Mouse (Mus musculus): ENCODE measurements at regions not wholly inside any gene's neighbourhood (a gene's known extent, or its start where the extent isn't known, plus 50 kb on each side); places are given as distances from the start of the nearest gene placed in this dataset.

DNA sequence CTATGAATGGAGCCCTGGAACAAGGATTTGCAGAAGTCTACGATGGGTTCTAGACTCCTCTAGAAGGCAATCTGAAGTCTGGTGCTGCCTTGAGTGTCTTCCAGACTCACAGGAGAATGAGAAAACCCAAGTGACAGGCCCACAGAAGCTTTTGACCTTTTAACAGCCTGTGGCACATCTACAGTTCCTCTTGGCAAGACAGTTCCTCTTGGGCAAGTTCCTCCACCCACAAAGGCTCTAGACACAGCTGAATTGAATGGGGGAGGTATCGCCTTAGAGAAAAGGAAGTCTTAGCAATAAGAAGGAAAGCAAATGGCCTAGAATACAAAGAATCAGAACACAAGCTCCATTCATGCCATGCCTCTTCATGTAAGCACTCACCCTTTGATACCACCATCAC is 1402.3 kb upstream of the Lrrc6 start:
- no peak for DNase-seq (ENCODE audit: low spot score in 2 of 2)

DNA sequence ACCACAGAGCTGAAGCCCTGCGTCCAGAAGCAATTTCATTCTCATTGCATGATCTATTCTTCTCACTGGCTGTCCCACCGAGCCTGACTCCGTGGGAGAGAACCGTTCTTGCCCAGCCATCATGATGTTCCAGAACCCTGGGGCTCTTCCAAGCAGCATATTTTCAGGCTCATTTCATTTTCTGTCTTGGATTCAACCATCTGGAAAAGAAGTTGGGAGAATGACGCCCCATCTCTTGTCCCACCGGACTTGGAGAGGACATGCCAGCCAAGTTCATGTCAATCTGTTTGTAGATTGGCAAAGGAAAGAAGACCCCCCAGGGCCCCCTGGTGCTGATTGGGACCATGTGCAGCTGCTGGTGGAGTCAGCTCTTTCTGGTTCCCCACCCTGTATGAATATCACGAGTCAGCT is 1400.5 kb upstream of the Lrrc6 start:
- DNase-seq (ENCODE audit: low spot score in 2 of 2) = no peak

DNA sequence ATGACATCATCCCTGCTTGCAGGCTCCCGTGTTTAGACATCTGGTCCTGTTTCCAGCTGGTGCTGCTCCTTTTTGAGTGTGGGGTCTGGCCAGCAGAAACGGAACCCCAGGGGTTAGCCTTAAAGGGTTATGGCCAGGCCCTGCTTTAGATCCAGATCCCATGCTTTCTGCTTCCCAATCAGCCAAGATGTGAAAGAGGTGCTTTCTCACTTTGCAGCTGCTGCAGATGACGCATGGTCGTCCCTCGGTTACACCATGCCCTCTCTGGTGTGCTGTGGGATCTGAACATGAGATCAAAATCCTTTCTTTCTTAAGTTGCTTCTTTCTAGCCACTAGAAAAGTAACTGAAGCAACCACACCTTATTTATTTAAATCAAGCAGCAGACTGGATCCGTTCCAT is 1399.1 kb upstream of the Lrrc6 start:
- no peak for DNase-seq (ENCODE audit: low spot score in 2 of 2)

DNA sequence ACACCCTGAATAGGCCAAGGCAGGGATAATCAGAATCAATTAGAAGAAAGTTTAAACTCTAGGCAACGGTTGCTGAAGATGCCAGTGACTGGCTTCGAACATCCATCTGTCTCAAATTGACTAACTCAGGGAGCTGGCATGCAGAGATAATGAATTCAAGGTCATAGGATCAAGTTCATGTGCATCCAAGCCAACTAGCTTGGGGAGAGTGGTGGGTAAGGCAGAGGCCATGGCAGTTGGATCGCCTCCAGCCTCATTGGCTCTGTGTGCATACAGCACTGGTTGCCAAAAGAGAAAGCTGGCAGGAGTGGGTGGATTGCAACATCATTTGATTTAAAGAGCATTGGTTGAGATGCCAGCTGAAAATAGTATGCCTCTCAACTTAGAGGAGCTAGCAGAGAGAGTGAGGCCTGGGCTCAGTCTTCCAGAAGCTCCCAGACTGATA is 1398.3 kb upstream of the Lrrc6 start:
- peak; percentile 22 to 45 for DNase-seq (ENCODE audit: low spot score in 2 of 2)

DNA sequence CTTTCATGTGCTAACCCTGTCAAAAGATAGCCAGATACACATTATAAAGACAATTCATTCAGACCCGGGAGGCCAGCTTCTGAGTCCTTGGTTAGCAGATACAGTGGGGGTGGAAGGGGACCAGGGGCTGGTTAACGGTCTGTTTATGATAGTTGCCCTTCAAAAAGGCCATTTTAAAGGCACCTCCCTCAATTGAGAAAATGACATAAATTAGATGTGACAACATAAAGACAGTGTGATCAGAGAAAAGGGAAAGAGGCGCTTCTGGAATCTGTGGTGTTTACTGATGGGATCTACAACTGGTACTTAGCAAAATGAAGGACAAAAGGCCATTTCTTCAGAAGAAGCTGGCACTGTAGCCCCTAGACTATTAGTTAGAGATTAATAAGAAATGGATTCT is 1391.4 kb upstream of the Lrrc6 start:
- DNase-seq (ENCODE audit: low spot score in 2 of 2) = no peak

DNA sequence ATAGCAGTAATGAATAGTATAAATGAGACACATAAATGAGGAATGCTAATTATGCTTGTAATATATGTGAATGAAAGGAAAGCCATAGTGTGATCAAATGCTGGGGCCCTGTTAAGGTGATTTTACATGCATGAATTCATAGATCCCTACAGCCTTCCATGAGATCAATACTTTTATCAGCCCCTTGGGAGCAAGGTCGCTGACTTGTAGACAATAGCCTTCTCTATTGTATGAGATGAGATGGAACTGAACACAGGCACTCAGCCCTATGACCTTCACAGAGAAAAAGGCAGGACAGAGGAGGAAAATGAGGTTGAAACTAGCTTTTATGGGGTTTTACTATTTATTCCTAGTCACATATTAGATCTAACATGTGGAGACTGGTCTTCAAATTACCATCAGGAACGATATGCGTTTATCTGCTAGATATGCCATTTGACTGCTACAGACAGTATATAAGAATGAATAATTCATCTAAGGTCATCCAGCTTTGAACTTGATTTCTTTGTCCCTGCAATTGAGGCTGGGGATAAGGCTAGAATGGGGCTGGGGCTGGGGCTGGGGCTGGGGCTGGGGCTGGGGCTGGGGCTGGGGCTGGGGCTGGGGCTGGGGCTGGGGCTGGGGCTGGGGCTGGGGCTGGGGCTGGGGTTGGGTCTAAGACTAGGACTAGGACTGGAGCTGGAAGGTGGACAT is 1390.0 kb upstream of the Lrrc6 start:
- DNase-seq (ENCODE audit: low spot score in 2 of 2) = no peak

DNA sequence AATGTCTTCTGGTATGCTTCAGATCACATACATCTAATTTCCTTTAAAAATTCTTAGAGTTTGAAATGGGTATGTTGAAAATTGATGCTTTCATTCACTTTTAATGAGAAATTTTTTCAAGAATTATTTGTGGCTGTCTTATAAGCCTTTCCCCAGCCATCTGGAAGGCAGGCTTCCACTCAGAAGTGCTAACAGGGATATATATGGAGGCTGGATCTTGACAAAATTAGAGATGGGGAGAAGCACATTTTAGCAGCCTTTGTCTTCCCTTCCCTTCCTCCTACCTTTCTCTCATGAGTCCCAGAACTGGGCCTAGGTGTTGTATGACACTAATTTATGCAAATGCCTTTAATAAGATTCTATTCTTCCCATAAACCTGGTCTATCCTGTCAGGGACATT is 1387.8 kb upstream of the Lrrc6 start:
- no peak for DNase-seq (ENCODE audit: low spot score in 2 of 2)

DNA sequence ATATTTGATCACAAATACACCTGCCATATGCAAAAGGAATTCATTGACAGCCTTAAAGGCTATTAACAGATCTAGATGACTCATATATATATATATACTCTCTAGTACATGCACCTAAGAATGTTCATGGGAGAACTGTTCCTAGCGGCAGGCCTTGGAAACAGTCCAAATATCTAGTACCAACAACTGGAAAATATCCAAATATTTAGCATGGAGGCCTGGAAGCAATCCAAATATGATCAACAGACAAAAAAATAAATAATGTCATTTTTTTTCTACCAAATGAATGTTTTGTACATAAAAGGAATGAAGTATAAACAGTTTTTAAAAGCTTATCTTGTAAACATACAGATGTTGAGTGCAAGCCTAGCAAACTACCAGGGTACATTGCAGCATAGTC is 1354.6 kb upstream of the Lrrc6 start:
- no peak for DNase-seq (ENCODE audit: low spot score in 2 of 2)

DNA sequence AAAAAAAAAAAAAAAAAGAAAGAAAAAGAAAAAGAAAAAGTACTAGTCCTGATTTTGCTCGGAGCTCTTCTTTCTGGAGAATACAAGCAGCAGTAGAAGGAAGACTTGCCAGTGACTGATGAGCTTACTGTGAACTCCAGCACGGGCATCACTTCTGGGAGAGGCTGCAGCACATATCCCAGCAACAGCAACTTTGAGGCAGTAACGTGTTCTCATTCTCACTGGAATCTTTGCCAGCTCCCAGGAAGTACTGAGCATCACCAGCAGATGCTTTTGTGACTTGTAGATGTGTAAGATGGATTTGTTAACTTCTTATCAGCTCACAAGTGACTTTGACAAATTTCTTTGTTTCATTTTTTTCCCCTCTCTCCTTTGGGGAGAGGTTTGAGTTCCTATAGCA is 1349.4 kb upstream of the Lrrc6 start:
- peak in 1 of 2 experiments; percentile 12 for DNase-seq (ENCODE audit: low spot score in 2 of 2)

DNA sequence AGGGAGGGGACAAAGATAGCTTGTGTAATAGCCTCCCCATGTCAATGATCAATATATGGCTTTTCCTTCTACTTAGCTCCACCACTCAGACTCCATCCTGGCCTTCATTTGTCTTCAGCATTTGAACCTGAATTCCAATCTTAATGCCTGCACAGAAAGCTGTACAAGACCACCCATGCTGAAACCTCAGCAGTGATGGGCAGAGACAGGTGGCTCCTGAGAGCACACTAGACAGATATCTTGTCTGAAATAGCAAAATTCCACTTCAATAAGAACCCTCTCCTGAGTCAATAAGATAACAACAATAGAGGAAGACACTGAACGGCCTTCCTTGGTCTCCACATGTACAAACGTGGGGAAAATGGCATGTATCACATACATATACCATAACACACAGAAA is 1345.0 kb upstream of the Lrrc6 start:
- DNase-seq (ENCODE audit: low spot score in 2 of 2) = no peak

DNA sequence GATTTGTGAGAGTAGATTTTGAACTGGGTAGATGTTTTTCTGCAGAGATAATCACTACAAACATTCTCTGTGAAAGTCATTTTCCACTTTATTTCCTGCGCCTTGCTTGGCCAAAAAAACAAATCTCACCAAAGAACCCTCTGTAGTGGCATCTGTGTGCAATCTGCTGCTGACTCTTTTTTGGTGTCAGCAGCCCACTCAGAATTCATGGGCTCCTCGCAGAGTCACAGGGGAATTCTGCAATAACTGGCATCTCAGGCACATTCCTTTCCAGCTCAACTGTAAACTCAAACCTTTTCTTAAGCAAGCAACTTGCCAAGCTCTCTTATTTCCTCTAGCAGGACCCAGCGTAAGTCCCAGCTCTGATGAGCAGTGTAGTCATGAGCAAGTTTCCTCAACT is 1340.0 kb upstream of the Lrrc6 start:
- peak; percentile 29 to 38 for DNase-seq (ENCODE audit: low spot score in 2 of 2)

DNA sequence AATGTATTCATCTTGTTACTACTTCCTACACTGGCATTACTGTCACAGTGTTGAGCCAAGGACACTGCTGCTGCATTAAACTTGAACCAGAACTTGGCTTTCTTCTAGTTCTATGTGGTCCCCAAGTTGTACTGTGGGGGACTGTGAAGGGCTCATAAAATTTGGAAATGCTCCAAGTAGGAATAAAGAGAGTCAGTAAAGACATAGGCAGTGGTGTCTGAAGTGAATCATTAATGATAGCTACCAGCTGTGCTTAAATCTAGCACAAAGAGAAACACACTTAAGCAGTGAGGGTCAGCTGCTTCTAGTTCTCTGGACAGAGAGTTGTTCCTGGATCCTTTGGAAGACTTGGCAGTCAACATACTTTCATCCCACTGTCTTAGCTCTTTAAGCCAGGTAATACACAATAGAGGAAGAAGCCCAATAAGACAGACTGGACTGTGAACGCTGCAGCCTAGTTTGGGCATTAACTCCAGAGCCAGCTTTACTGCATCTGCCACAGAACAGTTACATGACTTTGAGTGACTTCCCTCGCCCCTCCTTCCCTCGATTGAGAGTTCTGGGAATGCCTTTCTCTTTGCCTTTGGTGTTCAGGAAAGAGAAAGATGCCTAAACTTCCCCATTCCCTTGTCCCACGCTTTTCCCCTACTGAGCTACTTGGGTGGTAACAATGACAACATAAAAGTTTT is 1325.2 kb upstream of the Lrrc6 start:
- DNase-seq (ENCODE audit: low spot score in 2 of 2) = no peak

DNA sequence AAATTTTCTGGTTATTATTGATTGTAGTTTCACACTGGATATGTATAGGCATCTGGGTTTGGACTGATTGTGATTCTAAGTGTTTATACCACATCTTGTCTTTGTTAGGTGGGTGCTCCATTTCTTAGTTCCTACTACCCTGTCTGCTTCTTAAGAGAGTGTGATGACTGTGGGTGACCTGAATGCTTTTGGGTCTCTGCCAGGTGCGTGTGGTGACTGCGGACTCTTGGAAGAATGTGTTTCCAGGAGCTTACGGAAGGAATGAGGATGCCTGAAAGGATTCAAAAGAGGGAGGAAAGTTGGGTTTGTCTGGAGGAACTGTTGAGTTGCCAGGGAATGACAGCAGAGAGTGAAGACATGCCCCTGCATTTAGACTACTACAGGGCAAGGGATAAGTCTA is 1322.5 kb upstream of the Lrrc6 start:
- no peak for DNase-seq (ENCODE audit: low spot score in 2 of 2)

DNA sequence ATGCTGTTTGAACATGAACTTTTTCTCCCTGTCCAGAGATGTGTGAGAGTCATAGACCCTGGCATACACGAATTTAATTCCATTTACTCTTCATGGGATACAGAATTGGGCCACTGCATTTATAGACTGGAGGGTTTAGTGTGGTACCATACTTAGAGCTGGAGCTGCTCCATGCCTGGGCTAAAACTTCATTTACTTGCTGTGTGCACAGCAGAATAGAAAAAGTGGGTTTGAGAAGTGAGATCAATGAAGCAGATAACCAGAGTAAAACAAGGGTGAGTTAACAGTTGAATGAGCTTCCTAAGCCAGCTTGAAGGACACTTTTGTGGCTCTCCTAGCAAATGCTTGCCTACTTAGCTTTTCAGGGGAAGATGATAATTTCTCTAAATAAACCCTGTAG is 1299.2 kb upstream of the Lrrc6 start:
- no peak for DNase-seq (ENCODE audit: low spot score in 2 of 2)

DNA sequence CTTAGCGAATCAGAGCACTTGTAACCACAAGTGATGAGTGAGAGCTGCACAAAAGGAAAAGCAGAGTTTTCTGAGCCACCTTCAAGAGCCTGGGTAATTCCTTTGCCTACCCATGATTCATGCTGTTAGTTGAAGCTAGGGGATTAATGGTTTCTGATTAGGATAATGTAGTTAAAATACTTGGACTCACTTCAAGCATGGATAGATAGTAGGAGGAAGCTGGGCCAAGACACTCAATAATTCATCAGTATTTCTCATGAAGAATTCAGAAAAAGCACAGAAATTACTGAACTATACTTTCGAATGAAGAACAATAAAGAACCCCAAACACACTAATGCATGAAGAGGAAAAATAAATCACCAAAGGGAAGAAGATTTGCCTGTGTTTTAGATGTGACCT is 1294.9 kb upstream of the Lrrc6 start:
- no peak for DNase-seq (ENCODE audit: low spot score in 2 of 2)

DNA sequence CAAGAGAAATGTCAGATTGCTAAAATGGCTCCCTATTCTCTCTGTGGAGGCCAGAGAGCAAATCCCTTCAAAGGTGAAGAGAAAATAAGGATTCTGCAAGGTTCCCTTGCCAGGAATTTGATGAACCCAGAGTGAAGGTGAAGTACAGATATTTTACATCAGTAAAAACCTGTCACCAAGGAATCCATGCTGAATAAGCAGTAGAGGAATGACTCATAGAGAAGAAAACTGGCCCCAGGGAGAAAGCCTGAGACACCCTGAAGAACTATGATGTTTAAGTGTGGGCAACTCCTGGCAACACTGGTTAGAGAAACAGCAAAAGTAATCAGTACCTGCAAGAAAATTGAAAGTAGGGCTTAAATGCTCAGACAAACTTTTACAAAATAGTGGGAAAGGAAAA is 1292.1 kb upstream of the Lrrc6 start:
- no peak for DNase-seq (ENCODE audit: low spot score in 2 of 2)

DNA sequence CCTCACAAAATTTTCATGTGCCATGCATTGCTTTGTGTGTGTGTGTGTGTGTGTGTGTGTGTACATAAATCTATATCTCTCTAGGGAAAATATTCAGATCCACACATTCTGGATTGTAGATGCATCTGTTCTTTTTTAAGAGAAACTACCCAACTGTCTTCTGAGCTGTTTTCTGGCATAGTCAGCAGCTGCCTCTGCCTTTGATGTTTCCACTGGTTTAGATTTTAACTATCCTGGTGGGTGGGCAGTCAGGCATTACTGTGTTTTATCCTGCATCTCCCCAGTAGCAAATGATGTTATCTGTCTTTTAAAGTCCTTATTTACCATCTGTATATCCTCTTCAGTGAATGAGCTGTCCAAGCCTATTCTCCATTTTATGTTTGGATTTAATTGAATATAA is 1287.9 kb upstream of the Lrrc6 start:
- no peak for DNase-seq (ENCODE audit: low spot score in 2 of 2)

DNA sequence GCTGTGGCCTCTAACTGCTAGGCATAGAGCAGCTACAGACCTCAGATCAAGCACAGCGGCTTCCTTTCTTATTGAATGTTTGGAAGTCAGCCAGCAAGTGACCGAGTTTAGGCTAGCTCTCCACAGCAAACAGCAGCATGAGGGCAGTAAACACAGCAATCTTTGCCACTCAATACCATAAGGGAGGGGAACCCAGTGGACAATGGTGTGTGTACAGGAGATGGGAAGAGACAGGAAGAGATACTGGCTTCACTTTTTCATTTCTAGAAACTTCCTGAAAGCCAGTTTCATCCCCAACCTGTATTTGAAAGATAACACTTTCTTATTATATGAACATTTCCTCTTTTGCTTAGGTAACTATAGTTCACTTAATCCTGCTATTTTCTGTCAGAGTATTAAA is 1284.9 kb upstream of the Lrrc6 start:
- DNase-seq (ENCODE audit: low spot score in 2 of 2) = no peak

DNA sequence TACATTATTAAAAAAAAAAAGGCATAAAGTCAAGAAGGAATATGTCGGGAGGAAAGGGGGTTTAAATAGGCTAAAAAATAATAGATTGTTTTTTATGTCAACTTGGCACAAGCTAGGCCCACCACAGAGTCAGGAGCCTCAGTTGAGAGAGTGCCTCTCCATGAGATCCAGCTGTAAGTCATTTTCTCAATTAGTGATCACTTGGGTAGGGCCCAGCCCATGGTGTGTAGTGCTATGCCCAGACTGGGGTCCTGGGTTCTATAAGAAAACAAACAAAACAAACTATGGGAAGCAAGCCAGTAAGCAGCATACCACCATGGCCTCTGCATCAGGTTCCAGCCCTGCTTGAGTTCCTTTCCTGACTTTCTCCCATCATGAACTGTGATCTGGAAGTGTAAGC is 1283.0 kb upstream of the Lrrc6 start:
- no peak for DNase-seq (ENCODE audit: low spot score in 2 of 2)

DNA sequence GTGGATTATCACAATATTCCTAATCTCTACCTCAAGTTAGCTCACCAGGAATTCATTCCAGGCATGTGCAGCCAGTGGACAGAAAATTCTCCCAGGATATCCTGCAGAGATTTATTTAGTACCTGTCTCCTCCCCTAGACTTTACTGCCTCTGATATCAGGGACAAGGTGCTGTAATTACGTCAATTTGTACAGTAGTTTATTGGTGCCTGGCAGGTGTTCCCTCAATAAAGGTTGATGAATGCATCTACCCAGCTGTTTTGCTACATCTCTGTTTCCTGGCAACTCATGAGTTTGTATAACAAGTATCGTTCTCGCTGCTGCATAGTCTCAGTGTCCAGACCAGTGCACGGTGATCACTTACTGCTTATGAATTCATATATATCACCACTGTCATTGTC is 1281.8 kb upstream of the Lrrc6 start:
- DNase-seq (ENCODE audit: low spot score in 2 of 2) = no peak

DNA sequence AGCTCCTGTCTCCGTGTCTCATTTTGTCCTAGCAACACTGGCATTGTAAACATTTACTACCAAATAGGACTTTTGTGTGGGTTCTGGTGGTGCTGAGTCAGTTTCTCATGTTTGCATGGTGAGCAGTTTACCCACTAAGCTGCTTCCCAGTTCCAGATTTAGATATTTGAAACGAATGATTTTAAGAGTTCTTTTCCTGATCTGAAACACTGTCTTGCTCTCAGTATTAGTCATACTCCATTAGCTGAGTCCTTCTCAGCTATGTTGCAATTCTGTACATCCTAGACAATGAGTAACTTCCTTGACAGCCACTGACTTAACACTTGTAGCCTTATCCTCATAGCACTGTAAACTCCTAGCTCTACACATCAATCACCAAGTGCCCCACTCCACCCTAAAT is 1280.1 kb upstream of the Lrrc6 start:
- DNase-seq (ENCODE audit: low spot score in 2 of 2) = no peak

DNA sequence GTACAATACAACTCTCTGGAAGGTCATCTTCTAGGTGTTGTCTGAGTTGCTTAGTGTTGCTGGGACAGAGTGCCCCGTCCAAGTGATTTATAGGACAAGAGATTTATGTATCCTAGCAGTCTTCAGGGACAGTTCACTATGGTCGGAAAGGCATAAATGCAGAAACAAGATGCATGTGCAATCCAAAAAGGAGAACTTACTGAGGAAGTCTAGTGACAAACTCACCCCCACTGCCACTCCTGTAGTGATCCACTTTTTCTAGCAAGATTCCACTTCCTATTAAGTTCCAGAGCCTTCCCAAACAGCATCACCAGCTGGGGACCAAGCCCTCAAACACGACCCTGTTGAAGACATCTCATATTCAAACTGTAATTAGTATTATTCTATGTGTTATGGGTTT is 1266.9 kb upstream of the Lrrc6 start:
- DNase-seq (ENCODE audit: low spot score in 2 of 2) = no peak

DNA sequence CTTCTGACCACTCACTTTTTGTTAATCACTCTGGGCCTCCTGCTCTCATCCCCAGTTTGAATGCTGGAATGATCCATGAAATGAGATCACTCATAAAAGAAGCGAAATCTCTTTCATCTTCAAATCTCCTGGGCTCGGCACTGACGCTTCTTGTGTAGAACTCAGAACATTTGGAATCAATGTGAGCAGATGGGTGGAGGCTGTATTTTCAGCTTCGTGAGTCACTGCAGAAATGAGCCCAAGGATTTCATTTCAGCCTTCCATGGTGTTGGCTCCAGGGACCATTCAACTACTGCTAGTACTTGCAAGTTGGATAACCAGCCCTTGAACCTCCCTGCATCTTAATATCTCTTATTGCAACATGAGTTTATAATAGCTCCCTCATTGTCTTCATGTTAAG is 1258.5 kb upstream of the Lrrc6 start:
- DNase-seq (ENCODE audit: low spot score in 2 of 2) = no peak

DNA sequence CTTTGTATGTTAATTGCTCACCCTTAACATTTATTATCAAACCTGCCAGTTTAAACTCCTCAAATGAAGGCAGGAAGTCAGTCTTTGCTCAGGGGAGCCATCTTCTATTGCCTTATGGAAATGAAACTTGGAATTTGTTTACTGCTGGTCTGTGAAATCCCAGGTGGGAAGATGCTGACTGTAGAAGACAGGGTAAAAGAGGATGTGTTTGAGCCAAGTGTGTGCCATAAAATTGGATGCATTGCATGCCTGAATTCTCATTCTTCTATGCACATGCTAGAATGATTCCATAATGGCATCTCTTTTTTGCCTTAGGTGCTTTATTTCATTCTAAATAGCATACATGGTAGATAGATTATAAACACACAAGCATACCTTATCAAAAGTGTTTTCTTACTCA is 1249.9 kb upstream of the Lrrc6 start:
- no peak for DNase-seq (ENCODE audit: low spot score in 2 of 2)
